Mouse (Mus musculus) adrenal gland, postnatal 25 days (tissue): ENCODE results near the gene Vmn2r19. TPM values are rescaled to one million over a fixed set of nuclear protein-coding genes. Genes with fewer than 3 reads are reported as not detected.
"Not testable (repeated sequence)": the region's sequence is repeated elsewhere in the genome, so short reads cannot be mapped to it uniquely, and the experiment has no call there.

Experiments
- DNase-seq: peaks from one replicate; pipeline ENCODE4 v3.0.0; 2021; ENCODE audit warnings: mixed read lengths
- long read RNA-seq: library from polyadenylated mRNA; stranded (forward); transcript quantifications from one replicate; pipeline ENCODE4 v2.0.0, GENCODE M21; 2021
- total RNA-seq: library from RNA; stranded (reverse); gene quantifications from 2 replicates; pipeline ENCODE4 v1.2.3, GENCODE M21; 2021

Gene Vmn2r19
- total RNA-seq: not detected in 2 replicates
- long read RNA-seq: 0 reads

GRCm38 (mm10) chr6:123308033-123308432 lies at the start of gene Vmn2r19:
Gene Vmn2r19, plus strand, starts transcription at chr6:123308333.
- DNase-seq: no peak

GRCm38 (mm10) chr6:123258946-123259345 lies 49.2 kb upstream of the Vmn2r19 start:
- no peak for DNase-seq

GRCm38 (mm10) chr6:123259889-123260603 lies 48.1 kb upstream of the Vmn2r19 start:
- DNase-seq: no peak

- no peak for DNase-seq
Measured at GRCm38 (mm10) chr6:123260868-123261267, 47.3 kb upstream of the Vmn2r19 start.

- DNase-seq: no peak
Measured at GRCm38 (mm10) chr6:123261555-123262161, 46.5 kb upstream of the Vmn2r19 start, which contains the start of gene Clec4d. Gene Clec4d, plus strand, starts transcription at chr6:123262111.

GRCm38 (mm10) chr6:123264194-123264593 lies 43.9 kb upstream of the Vmn2r19 start:
- no peak for DNase-seq

- no peak for DNase-seq
Measured at GRCm38 (mm10) chr6:123265809-123266208, 42.3 kb upstream of the Vmn2r19 start.

GRCm38 (mm10) chr6:123266945-123267344 lies 41.2 kb upstream of the Vmn2r19 start:
- DNase-seq: no peak

GRCm38 (mm10) chr6:123279443-123279842 lies 28.7 kb upstream of the Vmn2r19 start:
- DNase-seq: no peak

GRCm38 (mm10) chr6:123286311-123286710 lies 21.8 kb upstream of the Vmn2r19 start:
- DNase-seq: no peak

GRCm38 (mm10) chr6:123288931-123289330 lies 19.2 kb upstream of the Vmn2r19 start:
- no peak for DNase-seq

GRCm38 (mm10) chr6:123289753-123290152 lies 18.4 kb upstream of the Vmn2r19 start, which contains the start of gene Clec4e:
Gene Clec4e, minus strand, starts transcription at chr6:123289870.
- no peak for DNase-seq

- DNase-seq: no peak
Measured at GRCm38 (mm10) chr6:123292751-123293400, 15.3 kb upstream of the Vmn2r19 start.

GRCm38 (mm10) chr6:123293509-123293908 lies 14.6 kb upstream of the Vmn2r19 start:
- DNase-seq: not testable (repeated sequence)

GRCm38 (mm10) chr6:123296687-123297086 lies 11.4 kb upstream of the Vmn2r19 start:
- no peak for DNase-seq

GRCm38 (mm10) chr6:123306315-123306714 lies 1.8 kb upstream of the Vmn2r19 start:
- not testable (repeated sequence) for DNase-seq

GRCm38 (mm10) chr6:123332503-123332902 lies 24.4 kb downstream of the Vmn2r19 start:
- DNase-seq: no peak

- DNase-seq: no peak
Measured at GRCm38 (mm10) chr6:123340093-123340492, 32.0 kb downstream of the Vmn2r19 start.

GRCm38 (mm10) chr6:123346141-123346540 lies 38.0 kb downstream of the Vmn2r19 start:
- no peak for DNase-seq
